Mouse (Mus musculus): ENCODE measurements around the gene Def6. TPM values are rescaled to one million over a fixed set of nuclear protein-coding genes. Genes with fewer than 3 reads are reported as not detected.

Def6 gene
- total RNA-seq, 1 experiment from 2014 or later: 3.3 TPM

DNA sequence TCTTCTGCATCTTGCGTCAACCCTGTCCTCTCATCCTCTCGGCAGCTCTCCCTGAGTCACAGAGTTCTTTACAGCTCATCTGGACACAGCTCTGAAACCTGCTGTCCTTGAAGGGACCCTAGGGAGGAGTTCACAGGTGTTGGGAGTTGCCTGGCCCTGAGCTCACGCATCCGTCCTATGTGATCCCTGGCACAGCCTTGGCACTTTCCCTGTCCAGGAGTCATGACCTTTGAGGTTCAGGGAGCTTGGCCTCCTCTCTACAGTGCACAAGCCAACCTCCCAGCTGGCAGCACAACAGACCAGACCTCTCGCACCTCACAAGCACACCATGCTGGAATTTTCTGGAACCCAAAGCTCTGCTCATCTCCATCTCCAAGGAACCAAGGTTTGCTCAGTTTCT lies 33.3 kb downstream of the Def6 start:
- no peak for DNase-seq

DNA sequence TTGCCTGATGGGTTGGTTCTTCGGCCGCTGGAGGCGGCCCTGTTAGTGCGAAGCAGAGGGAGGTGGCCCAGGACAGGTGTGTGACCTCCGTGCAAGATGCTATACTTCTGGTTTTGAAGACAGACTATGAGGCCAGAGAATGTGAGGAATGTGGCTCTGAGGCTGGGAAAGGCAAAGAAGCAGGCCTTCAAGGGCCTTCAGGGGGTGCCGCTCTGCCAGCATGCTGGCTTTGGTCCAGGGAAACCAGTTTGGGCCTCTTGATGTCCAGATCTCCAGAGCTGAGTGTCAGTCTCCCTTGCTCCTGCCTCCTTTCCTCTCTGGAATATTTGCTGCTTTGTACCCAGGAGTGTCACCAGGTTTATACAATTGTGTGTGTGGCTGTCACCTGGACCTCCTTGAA lies 34.7 kb downstream of the Def6 start:
- DNase-seq: no peak

DNA sequence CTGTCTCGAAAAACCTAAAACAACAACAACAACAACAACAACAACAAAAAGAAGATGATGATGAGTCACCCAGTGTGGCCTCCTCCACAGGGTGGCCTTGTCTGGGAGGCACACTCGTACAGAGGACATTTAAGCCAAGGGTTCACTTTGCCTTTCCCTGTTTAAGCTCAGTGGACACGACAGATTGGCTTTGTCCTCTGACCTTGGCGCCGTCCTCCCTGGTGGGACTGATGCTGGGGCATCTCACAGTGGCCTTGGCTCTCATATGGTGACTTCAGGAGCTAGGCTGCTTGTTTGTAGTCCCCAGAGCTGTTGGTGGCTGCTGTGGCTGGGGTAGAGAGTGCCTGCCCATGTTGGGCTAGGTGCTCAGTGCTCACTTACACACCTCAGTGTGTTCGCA lies 36.6 kb downstream of the Def6 start:
- DNase-seq: no peak

DNA sequence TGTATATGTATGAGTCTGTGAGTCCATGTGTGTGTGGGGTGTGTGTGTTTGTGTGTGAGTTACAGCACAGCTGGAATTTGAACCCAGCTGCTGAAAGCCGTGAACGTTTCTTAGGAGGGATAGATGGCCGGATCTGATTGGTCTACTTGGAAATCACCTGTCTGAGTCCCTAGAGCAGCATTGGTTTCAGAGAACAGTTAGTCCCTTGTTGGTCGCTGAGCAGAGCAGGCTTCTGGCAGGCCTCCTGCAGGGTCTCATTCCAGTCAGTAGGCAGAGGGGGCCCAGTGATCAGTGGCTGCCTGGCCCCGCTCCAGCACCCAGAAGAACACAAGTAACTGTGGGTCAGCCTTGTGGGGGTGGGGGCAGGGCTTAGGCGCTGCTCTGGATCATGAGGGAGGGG lies 37.1 kb downstream of the Def6 start:
- DNase-seq: no peak

DNA sequence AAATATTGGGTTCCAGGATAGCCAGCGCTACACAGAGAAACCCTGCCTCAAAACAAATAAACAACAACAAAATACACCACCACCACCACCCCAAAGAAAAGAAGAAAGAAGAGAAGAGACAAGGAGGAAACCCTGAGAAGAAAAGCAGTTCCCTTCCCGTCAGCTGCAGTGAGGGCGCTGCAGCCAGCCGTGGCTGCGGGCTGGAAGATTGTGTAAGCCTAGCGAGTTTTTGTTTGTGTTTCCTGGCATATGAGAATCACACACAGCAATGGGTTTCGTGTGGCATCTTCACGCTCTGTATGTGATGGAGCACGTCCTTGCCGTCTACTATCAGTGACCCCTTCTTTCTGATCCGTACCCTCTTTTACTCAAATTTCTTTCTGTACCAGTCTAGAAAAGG lies 39.1 kb downstream of the Def6 start:
- DNase-seq: no peak

DNA sequence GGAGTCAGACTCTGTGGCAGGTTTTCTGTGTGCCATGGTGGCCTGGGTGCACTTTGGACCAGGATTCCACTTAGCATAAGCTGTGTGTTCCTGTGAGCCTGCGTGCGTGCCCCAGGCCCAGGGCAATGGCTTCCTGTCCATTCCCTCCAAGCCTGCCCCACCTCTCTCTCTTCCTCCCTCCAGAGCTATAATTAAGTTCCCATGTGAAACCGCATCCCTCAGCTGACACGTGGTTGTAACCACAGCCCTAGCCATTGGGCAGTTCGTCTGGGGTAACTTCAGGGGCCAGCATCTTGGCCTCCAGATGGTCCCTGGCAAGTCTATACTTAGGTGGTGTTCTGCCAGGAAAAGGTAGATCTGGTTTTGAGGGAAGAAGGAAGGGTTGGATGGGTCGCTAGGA lies 40.0 kb downstream of the Def6 start:
- DNase-seq: no peak

DNA sequence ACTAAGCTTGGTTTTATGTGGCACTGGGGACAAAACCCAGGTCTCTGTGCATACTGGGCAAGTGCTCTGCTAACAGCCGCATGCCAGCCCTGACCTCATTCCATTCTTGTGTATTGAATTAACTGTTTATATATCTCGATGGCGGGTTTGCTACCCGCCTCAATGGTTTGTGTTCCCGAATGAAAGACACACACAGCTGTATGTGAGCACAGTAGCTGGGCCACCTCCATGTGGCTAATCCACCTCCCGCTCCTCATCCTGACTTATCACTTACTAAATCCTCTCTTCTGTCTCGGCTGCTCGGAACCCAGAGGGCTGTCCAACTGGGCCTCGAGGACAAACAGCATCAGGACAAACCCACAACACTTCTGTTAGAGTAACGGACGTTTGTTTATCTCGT lies 41.5 kb downstream of the Def6 start:
- DNase-seq: no peak

DNA sequence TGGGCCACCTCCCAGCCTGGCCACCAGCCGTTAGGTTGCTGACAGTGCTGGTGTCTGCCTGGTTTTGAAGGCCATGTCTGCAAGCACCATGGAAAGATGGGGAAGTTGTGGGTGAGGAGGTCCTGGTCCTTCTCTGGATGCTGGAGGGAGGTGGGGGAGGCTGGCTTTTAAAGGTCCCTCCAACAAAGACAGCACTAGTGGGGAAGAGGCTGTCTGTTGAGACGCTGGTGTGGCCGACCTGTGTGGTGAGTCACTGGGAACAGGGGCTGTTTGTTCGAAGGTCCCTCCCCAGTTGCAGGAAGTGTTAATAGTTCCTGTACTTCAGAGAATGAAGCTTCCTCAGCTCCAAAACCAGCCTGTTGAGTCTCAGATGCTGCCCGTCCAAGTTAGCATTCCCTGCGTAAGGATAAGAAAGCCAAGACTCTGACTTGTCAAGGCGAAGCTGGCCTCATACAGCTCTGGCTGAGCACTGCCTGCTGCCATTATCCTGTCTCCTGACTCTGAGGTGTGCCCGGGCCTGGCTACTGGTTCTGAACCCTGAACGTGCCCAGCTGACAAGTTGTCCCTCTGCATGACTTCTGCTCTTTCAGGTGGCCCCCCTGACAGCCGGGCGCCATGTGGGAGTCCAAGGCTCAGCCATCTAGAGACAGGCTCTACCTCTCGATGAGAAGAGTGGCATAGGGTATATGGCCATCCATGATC lies 44.2 kb downstream of the Def6 start:
- DNase-seq: no peak

DNA sequence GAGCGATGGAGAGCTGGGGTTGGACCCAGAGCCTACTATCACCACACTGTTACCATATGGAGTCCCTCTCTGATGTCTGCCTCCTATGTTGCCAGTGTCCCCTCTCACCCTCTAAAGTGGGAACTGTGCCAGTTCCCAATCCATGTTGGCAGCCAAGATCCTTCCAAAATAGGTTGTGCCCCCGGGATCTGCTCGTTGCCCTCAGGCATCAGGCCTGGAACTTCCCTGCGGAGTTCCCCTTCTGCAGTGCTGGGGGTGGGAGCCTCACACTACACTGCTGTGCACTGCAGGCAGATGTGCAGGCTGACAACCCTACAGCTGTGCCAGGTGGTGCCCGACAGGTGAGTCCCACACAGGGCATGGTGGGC lies 44.7 kb downstream of the Def6 start:
- no peak for DNase-seq

DNA sequence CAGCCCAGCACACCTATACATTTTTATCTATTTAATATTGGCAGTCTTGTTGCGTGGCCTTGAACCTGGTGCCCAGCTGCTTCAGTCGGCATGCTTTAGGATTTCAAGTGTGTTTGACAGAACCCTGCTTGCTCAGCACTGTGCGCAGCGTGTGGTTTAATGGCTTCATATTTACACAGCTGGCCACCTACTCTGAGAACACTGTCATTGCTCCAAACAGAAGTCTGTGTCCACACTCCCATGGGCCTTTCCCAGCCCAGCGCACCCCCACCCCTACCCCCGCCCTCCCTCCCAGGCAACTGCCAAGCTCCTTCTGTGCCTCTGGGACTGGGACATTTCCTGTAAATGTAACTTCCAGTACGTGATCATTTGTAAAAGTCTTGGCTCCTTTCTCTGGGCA lies 45.6 kb downstream of the Def6 start:
- peak; percentile 45 for DNase-seq

DNA sequence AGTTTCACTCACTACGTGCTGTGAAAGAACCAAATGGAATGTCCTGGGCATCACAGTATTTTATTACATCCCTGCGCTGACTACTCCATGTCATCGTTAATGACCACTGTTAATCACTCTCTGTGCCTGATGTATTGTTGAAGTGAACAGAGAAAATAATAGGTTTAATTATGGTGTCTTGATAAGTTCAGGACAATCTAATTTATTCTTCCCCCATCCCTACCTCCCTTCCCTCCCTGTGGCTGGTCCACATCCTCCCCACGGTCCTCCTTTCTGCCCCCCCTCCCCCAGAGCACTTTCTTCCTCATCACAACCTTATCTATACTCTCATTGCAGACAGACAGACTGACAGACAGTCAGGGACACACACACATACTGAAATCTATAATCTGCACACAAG lies 47.2 kb downstream of the Def6 start:
- DNase-seq: no peak

DNA sequence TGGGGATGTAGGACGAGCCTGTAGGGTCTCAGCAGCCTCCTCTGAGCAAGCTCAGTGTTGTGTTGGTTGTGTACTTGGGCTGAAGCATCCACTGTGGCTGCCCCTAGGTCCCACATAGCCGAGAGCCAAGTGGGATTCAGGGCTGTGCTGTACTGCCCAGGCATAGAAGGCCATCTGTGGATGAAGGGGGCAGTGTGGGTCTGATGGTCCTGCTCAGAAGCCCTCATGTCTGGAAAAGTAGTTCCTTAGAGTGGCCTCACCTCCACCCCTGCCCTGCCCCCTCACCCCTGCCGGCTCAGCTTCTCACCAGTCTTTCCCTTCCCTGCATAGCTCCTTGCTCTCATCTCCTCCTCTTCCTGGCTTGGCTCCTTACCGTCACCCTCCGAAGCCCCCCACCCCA lies 48.1 kb downstream of the Def6 start:
- no peak for DNase-seq

DNA sequence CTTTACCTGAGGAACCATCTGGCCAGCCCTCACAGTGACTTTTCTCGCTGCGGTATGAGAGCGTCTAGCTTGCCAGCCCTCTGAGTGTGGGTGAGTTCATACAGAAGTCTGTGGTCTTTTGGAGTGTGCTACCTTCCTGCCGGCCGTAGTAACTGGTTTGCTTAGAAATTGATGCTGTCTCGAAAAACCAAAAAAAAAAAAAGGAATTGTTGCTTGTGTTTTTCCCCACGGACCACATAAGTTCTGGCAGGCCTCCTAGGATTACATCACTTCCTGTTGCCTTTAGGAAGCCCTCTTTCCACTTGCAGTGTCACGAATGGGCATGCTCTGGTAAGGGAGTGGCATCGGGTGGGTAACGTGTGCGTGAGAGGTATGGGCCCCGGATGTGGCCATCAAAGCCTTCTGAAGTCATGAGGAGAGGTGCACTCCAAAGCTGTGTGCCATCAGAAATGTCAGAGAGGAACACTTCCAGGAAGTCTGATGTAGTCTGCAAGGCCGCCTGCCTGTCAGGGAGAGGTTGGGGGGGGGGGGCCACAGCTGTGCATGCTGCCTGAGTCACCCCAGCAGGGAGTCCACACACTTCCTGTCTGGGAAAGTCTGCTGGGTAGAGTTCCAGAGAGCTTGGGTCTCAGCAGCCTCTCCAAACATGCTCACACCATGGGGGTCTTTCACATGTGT lies 49.2 kb downstream of the Def6 start:
- peak; percentile 68 for DNase-seq

DNA sequence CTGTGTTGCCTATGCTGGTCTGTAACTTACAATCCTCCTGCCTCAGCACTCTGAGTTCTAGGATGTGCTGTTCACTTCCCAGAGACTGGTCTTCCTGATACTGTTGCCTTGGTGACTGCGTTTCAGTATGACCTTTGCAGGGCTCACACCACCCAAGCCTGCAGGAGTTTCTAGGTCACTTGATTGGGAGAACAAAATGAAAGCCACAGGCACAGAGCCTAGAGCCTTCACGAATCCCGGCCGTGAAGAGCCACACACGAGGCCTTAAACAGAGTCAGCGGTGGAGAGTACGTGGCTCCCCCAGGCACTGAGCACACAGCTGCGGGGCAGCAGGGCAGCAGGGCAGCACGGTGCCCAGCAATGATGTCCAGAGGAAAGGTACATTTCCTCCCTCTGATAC lies 50.7 kb downstream of the Def6 start:
- DNase-seq: peak; percentile 53

DNA sequence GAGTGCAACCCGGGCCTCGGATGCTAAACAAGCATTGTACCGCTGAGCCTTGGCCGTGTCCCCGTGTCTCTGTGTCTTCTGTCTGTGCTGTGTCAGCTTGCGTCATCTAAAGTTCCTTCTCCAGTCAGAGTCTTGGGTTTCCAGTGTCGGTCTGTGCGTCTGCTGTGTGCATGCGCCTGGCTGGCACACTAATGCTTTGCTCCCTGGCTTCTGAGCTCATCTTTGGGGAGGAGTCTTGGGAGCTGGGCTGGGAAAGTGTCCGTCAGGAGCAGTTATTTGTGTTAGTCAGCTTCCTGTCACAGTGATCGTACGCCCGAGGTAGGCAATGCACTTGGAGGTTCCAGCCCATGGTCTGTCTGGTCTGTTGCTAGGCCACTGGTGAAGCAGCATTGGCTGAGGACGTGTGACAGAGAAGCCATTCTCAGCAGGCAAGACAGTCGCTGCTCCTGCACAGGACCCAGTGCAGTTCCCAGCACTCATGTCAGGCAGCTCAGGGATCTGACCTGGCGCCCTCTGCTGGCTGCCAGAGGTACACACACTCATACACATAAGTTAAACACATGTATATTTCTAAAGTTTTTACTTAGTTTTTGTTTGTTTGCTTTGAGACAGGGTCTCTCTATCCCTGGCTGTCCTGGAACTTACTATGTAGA lies 52.4 kb downstream of the Def6 start:
- DNase-seq: peak; percentile 49

DNA sequence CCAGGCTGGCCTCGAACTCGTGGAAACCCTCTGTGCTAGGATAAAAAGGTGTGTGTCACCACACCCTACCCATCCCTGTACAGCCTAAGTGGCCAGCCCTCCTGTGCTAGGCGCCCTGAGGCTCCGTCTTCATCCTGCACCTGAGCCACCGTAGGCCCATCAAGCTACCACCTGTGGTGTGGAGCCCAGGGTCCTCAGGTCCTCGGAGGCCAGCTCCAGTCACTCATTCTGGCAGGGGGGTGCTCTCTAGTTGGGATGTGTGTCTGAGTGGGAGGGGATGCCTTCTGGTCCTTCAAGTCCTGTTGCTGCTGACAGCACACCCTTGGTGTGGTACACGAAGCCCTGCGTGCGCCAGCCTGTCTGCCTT lies 52.9 kb downstream of the Def6 start:
- DNase-seq: no peak

DNA sequence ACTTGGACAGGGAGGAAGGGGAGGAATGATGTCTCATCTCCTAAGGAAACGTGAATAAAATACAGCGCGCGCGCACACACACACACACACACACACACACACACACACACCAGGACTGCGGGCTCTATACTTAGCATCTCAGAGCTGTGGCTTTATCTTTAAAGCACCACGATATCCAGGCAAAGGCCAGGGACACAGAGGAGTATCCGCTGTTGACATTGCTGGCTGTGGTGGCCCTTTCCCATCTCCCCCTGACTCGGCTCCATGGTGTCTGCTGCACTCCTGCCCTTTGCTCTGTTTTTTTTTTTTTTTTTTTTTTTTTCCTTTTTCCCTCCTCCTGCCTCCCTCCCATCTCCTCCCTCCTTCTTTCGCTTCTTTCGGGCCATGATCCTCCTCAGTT lies 54.2 kb downstream of the Def6 start:
- DNase-seq: no peak

DNA sequence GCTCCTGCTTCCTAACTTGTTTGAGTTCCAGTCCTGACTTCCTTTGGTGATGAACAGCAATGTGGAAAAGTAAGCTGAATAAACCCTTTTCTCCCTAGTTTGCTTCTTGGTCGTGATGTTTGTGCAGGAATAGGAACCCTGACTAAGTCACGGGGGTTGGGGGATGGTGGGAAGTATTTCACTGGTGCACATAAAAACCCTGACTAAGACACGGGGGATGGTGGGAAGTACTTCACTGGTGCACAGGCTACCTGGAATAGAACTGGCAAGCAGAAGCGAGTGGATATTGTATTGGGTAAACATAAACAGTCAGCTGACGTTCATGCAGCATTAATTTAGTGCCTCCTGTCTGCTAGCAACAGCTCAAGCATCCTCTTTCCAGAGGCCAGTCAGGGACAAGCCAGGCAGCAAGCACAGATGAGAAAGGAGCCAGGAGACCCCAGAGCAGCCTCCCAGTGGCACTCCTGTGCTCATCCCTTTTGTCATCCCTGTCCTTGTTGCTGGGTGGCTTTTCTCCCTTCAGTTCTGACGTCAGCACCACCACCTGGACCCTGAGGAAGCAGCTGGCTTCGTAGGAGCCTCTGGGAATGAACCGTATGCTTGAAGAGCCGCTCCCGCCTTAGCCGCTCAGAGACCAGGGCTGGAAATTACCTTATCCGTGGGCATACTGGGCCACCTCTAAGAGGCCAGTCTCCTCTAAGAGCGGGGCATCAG lies 55.8 kb downstream of the Def6 start:
- DNase-seq: no peak

DNA sequence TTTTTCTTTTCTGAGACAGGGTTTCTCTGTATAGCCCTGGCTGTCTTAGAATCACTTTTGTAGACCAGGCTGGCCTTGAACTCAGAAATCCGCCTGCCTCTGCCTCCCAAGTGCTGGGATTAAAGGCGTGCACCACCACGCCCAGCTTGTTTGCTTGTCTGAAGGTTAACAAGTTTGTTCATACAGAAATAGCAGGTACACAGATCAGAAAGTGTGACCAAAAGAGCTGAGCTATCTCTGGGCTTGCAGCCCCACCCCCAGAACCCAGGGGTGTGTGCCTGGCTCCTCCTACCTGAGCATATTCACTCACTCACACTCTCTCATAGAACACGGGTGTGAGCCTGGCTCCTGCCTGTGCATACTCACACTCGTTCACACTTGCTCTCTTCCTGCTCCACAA lies 59.7 kb downstream of the Def6 start:
- DNase-seq: no peak

DNA sequence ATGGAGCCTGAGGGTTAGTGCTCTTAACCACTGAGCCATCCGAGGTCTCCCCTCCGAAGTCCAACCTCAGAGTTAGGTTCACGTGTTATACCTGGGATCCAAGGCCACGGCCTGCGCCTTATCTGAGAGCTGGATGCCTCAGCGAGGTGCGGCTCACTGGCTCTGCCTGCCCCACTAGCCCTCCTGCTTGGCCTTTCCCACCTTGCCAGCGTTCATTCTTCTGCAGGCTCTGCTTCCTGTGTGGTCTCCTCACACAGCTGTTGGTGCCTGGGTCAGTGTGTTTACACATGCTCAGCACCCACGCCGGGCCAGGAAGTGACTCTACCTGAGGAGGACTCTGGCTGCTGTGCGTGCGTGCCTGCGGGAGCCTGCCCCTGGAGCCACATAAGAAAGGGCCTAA lies 62.6 kb downstream of the Def6 start:
- DNase-seq: no peak

DNA sequence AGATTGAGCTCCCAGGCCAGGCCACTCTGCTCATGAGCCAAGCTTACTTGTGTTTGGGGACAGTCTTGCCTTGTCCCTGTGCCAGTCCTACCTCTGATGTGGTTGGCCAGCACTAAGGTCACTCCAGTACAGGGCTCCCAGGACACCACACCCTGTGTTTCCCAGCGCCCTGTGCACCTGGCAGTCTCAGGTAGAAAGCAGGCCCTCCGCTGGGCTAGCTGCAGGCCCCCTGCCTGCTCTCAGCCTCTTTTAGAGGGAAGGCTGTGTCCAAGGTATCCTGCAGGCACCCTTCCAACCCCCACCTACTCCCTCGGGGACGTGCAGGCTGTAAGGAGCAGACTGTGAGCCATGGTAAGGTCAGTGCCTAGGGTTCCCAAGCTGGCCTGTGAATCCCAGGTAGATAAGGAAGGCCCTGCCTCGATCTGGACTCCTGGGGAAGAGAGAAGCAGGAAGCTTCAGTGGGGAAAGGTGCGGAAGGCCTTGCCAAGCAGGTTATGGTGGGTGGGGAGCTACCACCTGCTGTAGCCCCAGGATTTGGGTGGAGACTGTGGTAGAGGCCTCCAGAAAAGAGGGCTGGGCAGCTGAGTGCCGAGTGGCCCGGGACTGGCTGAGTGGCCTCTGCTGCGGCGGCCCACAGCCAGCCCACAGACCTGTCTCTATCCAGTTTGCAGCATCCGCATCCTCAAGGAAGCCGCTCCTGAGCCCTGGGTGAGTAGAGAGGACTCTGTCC lies 64.1 kb downstream of the Def6 start:
- peak; percentile 34 for DNase-seq

DNA sequence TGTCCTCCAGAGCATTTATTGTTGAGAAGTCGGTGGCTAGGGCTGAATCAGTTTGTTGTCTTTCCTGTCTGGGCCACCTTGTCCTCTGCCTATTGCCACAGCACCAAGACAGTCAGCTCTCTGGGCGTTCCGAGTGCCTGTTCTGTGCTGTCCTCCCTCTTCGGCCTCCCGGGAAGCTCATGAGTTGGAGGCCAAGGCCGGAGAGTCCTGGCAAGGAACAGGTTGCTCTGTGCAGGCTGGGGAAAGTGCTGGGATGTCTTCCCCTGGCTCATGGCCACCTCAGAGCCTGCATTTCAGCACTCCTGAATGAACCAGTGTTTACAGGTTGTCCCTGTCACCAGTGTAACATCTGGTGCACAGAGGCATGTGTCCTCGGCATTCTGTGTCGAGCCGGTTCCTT lies 64.7 kb downstream of the Def6 start:
- DNase-seq: peak; percentile 73

DNA sequence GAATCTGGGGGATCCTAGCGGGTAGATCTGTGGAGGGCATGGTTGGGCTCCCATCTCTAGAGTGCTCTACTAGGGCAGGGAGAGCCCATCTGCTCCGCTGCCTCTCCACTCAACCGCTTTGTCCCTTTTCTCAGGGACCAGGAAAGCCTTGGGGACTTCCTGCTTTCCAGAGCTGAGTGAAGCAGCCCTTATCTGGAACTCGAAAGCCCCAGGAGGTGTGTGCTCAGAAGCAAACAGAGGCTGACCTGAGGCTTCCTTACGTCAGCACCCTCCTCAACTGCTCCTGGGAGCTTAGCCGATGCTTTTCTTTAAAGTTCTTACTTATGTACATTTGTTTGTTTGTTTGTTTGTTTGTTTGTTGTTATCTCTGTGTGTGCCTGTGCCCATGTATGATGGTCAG lies 65.3 kb downstream of the Def6 start:
- DNase-seq: no peak

All from adrenal gland, postnatal 14 days (tissue).